Mouse (Mus musculus) adipocyte (in vitro differentiated cells): ENCODE data around the gene 2300003K06Rik.
"Not testable (repeated sequence)": the region's sequence is repeated elsewhere in the genome, so short reads cannot be mapped to it uniquely, and the experiment has no call there.

ENCODE experiments used
- DNase-seq: peaks from one replicate; pipeline ENCODE4 v3.0.0-alpha.2; 2016; ENCODE audit warnings: low spot score

Gene 2300003K06Rik

GRCm38 (mm10) chr11:99837966-99838365 lies at the start of gene 2300003K06Rik:
2300003K06Rik (minus strand) TSS chr11:99838066.
- DNase-seq: no peak

DNA sequence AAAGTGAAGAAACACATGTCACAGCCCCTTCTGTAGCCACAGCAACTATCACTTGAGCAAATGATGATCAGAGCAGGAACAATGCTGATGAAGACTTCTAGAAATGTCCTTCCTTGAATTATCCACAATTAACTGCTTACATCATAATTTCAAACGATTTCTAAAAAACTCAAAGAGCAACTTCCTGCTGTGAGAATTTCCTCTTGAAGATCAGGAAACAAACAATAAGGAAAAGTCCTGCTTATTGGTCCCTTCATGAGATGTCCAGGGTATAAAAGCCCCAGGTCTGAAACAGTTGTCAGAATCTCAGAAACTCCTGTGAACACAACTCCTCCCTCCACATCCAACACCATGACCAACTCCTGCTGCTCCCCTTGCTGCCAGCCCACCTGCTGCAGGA lies 41.0 kb upstream of the 2300003K06Rik start, which contains the start of gene Gm11567:
Gm11567 (plus strand) TSS at position 301 of the 400 bp plus-strand sequence.
- not testable (repeated sequence) for DNase-seq

DNA sequence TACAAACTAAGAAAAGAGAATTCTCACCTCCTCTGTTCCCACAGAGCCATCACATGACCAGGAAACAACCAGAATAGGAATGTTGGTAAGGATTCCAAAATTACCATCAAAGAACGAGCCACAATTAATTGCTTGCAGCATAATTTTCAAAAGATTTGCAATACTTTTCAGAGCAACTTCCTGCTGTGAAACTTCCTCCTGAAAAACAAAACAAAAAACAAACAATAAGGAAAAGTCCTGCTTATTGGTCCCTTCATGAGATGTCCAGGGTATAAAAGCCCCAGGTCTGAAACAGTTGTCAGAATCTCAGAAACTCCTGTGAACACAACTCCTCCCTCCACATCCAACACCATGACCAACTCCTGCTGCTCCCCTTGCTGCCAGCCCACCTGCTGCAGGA lies 35.2 kb upstream of the 2300003K06Rik start, which contains the start of gene Krtap9-1:
Krtap9-1 (plus strand) TSS at position 301 of the 400 bp plus-strand sequence.
- DNase-seq: not testable (repeated sequence)

GRCm38 (mm10) chr11:99864176-99864575 lies 26.3 kb upstream of the 2300003K06Rik start, which contains the start of gene Gm11559:
Gm11559 (plus strand) TSS chr11:99864476.
- DNase-seq: not testable (repeated sequence)

- no peak for DNase-seq
These were observed 20.9 kb upstream of the 2300003K06Rik start for GRCm38 (mm10) chr11:99858761-99859160.

- no peak for DNase-seq
These were observed 19.8 kb upstream of the 2300003K06Rik start, which contains the start of gene Gm11568 for GRCm38 (mm10) chr11:99857617-99858016. Gm11568 (plus strand) TSS chr11:99857917.

- no peak for DNase-seq
These were observed 16.3 kb upstream of the 2300003K06Rik start for GRCm38 (mm10) chr11:99854121-99854520.

- DNase-seq: no peak
These were observed 13.6 kb upstream of the 2300003K06Rik start, which contains the start of gene Krtap4-16 for GRCm38 (mm10) chr11:99851508-99851907. Krtap4-16 (minus strand) TSS chr11:99851608.

- no peak for DNase-seq
These were observed 8.9 kb upstream of the 2300003K06Rik start for GRCm38 (mm10) chr11:99846746-99847145.

DNA sequence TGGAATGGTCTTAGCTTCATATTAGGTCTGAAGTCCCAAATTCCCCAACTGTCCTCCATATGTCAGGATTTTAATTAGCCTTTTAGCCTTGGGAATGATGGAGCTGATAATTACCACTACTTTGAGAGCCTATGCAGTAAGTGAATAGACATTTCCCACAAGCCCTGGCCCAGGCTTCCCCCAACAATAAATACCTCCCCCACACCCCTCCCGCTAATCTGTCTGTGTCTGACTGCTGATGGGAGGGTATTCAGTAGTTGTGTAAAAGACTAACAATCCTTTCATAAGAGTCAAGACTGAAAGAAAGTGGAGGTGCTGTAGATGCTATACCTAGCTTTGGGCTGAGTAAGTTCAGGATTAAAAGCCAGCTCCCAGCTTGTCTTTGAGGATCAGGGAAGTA lies 4.3 kb upstream of the 2300003K06Rik start:
- no peak for DNase-seq

DNA sequence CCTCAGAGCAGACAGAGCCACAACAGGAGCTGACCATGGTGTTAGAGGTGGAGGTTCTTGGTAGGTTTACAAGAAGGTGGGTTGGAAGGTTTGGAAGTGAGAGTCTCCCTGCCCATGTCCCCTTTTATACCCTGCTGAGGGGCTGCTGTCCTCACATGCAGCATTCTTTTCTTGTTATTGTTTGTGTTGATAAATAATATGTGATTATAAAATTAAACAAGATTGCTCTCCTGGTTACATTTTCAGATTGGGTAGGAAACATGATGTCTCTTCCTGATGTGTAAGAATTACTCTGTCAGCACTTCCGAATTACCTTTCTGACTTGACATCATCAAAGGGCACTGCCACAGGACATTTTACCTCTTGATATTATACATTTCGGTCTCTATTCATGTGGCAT lies 22.3 kb downstream of the 2300003K06Rik start, which contains the start of gene Gm11564:
Gm11564 (minus strand) TSS at position 101 of the 400 bp plus-strand sequence.
- not testable (repeated sequence) for DNase-seq

DNA sequence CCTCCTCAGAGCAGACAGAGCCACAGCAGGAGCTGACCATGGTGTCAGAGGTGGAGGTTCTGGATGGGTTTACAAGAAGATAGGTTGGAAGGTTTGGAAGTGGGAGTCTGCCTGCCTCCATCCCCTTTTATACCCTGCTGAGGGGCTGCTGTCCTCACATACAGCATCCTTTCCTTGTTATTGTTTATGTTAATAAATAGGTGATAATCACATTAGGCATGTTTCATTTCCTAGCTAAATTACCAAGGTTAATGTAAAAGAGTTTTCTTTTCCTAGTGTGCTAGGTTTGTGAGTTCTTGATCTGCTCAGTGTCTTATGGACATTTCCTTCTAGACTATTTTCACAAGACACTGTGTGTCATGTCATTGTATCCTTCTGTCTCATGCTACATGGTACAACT lies 28.1 kb downstream of the 2300003K06Rik start, which contains the start of gene Krtap4-13:
Krtap4-13 (minus strand) TSS at position 101 of the 400 bp plus-strand sequence.
- not testable (repeated sequence) for DNase-seq

GRCm38 (mm10) chr11:99804346-99804745 lies 33.5 kb downstream of the 2300003K06Rik start, which contains the start of gene Gm11554:
Gm11554 (minus strand) TSS chr11:99804446.
- not testable (repeated sequence) for DNase-seq

DNA sequence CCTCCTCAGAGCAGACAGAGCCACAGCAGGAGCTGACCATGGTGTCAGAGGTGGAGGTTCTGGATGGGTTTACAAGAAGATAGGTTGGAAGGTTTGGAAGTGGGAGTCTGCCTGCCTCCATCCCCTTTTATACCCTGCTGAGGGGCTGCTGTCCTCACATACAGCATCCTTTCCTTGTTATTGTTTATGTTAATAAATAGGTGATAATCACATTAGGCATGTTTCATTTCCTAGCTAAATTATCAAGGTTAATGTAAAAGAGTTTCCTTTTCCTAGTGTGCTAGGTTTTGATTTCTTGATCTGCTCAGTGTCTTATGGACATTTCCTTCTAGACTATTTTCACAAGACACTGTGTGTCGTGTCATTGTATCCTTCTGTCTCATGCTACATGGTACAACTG lies 39.0 kb downstream of the 2300003K06Rik start, which contains the start of gene Gm11569:
Gm11569 (minus strand) TSS at position 101 of the 400 bp plus-strand sequence.
- not testable (repeated sequence) for DNase-seq

GRCm38 (mm10) chr11:99793367-99793766 lies 44.5 kb downstream of the 2300003K06Rik start, which contains the start of gene Gm11596:
Gm11596 (minus strand) TSS chr11:99793467.
- no peak for DNase-seq
